Mouse (Mus musculus) limb, embryonic 14.5 days (tissue): ENCODE data around the gene Rusc1. TPM values are rescaled to one million over a fixed set of nuclear protein-coding genes. Genes with fewer than 3 reads are reported as not detected.

Experiments used
- ATAC-seq: fragments of 200-750 bp; cut with Nextera tagmentation; 2 replicates; pipeline ENCODE4 v1.8.0; 2017; ENCODE audit warnings: low read depth, moderate number of reproducible peaks, moderate TSS enrichment; ENCODE audit not compliant: low FRiP score
- DNase-seq: peaks from one replicate; pipeline ENCODE4 v3.0.0-alpha.2; 2015; ENCODE audit warnings: low spot score
- H3K27ac ChIP-seq: fragments of 300-500 bp; sonication (generic); replicated peaks from 2 replicates; pipeline ENCODE4 v1.5.1; 2014; ENCODE audit warnings: low read depth, mild to moderate bottlenecking, low read length, moderate library complexity, mixed read lengths
- H3K27me3 ChIP-seq: fragments of 300-500 bp; sonication (generic); 2 replicates; pipeline ENCODE4 v1.6.1; 2014; ENCODE audit warnings: low read length, mixed read lengths; ENCODE audit not compliant: control insufficient read depth, insufficient read depth
- H3K36me3 ChIP-seq: fragments of 300-500 bp; sonication (generic); 2 replicates; pipeline ENCODE4 v1.6.1; 2014; ENCODE audit warnings: mild to moderate bottlenecking, low read length, moderate library complexity, mixed read lengths; ENCODE audit not compliant: control insufficient read depth, insufficient read depth
- H3K4me1 ChIP-seq: fragments of 300-500 bp; sonication (generic); 2 replicates; pipeline ENCODE4 v1.6.1; 2014; ENCODE audit warnings: antibody characterized with exemption, low read length, mixed read lengths; ENCODE audit not compliant: control insufficient read depth, insufficient read depth
- H3K4me2 ChIP-seq: fragments of 300-500 bp; sonication (generic); replicated peaks from 2 replicates; pipeline ENCODE4 v1.6.1; 2014; ENCODE audit warnings: low read depth, mild to moderate bottlenecking, low read length, moderate library complexity; ENCODE audit not compliant: severe bottlenecking
- H3K4me3 ChIP-seq: fragments of 300-500 bp; sonication (generic); replicated peaks from 2 replicates; pipeline ENCODE4 v1.5.1; 2014; ENCODE audit warnings: low read length
- H3K9ac ChIP-seq: fragments of 300-500 bp; sonication (generic); 2 replicates; pipeline ENCODE4 v1.6.1; 2014; ENCODE audit warnings: mild to moderate bottlenecking, low read depth, low read length, moderate library complexity; ENCODE audit not compliant: severe bottlenecking
- H3K9me3 ChIP-seq: fragments of 300-500 bp; sonication (generic); 2 replicates; pipeline ENCODE4 v1.6.1; 2016; ENCODE audit warnings: low read length; ENCODE audit not compliant: control insufficient read depth
- POLR2A ChIP-seq: fragments of 200-500 bp; IDR thresholded peaks from 2 replicates; pipeline ENCODE4 v1.8.0; 2012; ENCODE audit warnings: inconsistent platforms, mild to moderate bottlenecking, moderate library complexity, borderline replicate concordance; ENCODE audit not compliant: insufficient read depth, insufficient read length; ENCODE audit errors: extremely low read depth
- WGBS: fragments of 180-500 bp; shearing (Covaris S2); extraction: QIAGEN DNeasy Blood & Tissue Kit; methylation state at CpG from one replicate; pipeline ENCODE4 v1.1.7; 2014; 5-methylcytosine and 5-hydroxymethylcytosine counted together
- polyA plus RNA-seq, 2 experiments: library from polyadenylated mRNA; depleted of rRNA in 1 of 2; stranded (reverse) in 1 of 2; unstranded in 1 of 2; fragments of >200 nt; fragmentation: Nextera tagmentation in 1 of 2; extraction: Ambion mirVana in 1 of 2; gene quantifications; 2 replicates each; pipeline versions ENCODE4 v1.2.1 to v1.2.3; 2012 to 2014

Gene Rusc1
- polyA plus RNA-seq, 2 experiments, result 24.8 to 56.6 TPM

DNA sequence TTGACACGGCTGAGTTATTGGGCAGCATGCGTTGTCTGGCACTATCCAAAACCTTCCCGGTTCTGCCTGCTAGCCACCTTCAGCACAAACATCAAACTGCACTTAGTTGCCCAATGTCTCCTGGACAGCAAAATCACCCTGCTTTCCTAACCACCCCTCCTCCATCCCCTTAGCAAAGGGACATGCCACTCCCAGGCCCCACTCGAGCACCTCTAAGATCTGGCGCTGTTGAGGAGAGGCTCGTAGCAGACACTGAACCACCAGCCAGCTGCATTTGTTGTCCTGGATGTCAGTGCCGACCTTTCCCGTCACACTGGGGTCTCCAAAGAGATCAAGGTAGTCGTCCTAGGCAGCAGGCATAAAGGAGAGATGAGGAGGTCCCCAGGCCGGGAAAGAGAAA is 910 bp upstream of the Rusc1 start:
- Histone ChIP-seq H3K9ac (no peak overlapping the region), H3K4me3 (no peak overlapping the region), H3K36me3 (peaks cover 46% of the 10 kb centered on the region), H3K9me3 (no peaks in the 10 kb centered on the region), H3K27me3 (peaks cover 8% of the 10 kb centered on the region; the same call in 1 of the 2 replicates), H3K4me1 (peaks cover 24% of the 10 kb centered on the region), H3K27ac (no peak overlapping the region), H3K4me2 (no peak overlapping the region)
- DNase-seq (no peak), ATAC-seq (no peak)
- TF ChIP-seq POLR2A, result no peak
- WGBS, result 83% methylated on average over 10 of the region's 10 CpGs

- ATAC-seq (no peak), DNase-seq (no peak)
- H3K4me1 ChIP-seq, result peaks cover 34% of the 10 kb centered on the region
- H3K4me3 ChIP-seq, result peak overlapping the region; percentile 69
- WGBS, result 20% methylated on average over 11 of the region's 11 CpGs
- H3K4me2 ChIP-seq, result peak overlapping the region; percentile 100
- peaks cover 8% of the 10 kb centered on the region; the same call in 1 of the 2 replicates for H3K27me3 ChIP-seq
- peak overlapping the region; percentile 40 for H3K9ac ChIP-seq
- H3K9me3 ChIP-seq, result no peaks in the 10 kb centered on the region
- TF ChIP-seq POLR2A, result no peak
- peaks cover 32% of the 10 kb centered on the region for H3K36me3 ChIP-seq
- no peak overlapping the region for H3K27ac ChIP-seq
Measured at GRCm38 (mm10) chr3:89092509-89093090, 511 bp downstream of the Rusc1 start.

- H3K9ac ChIP-seq, result peak overlapping the region; percentile 26
- 8% methylated on average over 20 of the region's 20 CpGs for WGBS
- DNase-seq, result no peak
Measured at GRCm38 (mm10) chr3:89091811-89092508, 1.2 kb downstream of the Rusc1 start.

DNA sequence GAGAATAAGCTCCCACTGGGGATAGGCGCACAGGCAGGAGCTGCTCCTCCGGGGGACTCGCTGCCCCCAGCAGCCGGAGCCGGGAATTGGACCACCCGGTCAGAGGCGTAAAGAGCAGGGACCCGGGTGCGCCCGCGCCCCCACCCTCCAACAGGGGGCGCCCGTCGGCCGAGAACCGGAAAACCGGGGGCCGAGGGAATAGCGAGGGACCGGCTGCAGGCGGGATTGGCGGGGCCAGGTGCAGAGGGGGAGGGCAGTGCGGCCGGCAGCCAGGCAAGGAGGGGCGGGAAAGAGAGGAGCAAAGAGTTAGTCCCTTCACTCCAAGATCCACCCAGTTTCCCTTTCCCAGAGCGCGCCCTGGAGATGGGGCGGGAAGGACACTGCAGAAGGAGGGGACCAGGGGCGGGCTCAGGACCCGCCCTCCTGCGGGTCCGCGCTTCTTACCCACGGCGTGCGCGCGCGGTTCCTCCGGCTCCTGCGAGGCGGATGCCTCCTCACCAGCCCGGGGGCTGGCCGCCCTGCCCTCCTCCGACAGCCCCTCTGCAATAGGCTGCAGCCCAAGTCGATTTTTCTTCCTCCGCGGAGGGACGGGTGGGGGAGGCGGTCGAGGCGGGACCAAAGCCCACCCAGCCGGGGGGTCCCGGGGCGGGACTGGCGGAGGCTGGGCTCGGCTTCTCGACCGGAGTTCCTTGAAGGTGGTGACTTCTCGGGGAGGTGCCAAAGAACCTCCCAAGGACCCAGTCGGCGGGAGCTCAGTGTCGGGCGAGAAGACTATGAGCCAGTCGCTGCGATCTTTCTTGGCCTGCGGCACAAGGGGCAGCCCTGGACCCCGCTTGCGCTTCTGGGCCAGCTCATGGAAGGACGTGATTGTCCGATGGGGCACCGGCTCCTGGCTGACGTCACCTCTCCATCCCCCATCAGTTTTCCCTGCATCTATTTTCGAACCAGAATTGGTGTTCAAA is 2.1 kb downstream of the Rusc1 start:
- H3K4me1 ChIP-seq, result peaks cover 36% of the 10 kb centered on the region
- DNase-seq (peak; percentile 89), ATAC-seq (peak; percentile 78)
- under 1% methylated on average over 51 of the region's 74 CpGs for WGBS
- no peaks in the 10 kb centered on the region for H3K9me3 ChIP-seq
- peak overlapping the region; percentile 66 for H3K9ac ChIP-seq
- H3K27ac ChIP-seq, result peak overlapping the region; percentile 87
- no peak for TF ChIP-seq POLR2A
- H3K4me2 ChIP-seq, result peak overlapping the region; percentile 100
- peaks cover 21% of the 10 kb centered on the region for H3K36me3 ChIP-seq
- peaks cover 8% of the 10 kb centered on the region; the same call in 1 of the 2 replicates for H3K27me3 ChIP-seq
- peak overlapping the region; percentile 69 for H3K4me3 ChIP-seq

More at GRCm38 (mm10) chr3:89091811-89092508, 1.2 kb downstream of the Rusc1 start:
- peak overlapping the region; percentile 69 for H3K4me3 ChIP-seq
- no peak for TF ChIP-seq POLR2A
- no peak for ATAC-seq
- peaks cover 36% of the 10 kb centered on the region for H3K4me1 ChIP-seq
- no peak overlapping the region for H3K27ac ChIP-seq
- H3K9me3 ChIP-seq, result no peaks in the 10 kb centered on the region
- H3K36me3 ChIP-seq, result peaks cover 25% of the 10 kb centered on the region
- H3K27me3 ChIP-seq, result peaks cover 8% of the 10 kb centered on the region; the same call in 1 of the 2 replicates
- H3K4me2 ChIP-seq, result peak overlapping the region; percentile 100
